Mouse (Mus musculus): Measurements from ENCODE around the gene Plac9a. TPM values are rescaled to one million over a fixed set of nuclear protein-coding genes. Genes with fewer than 3 reads are reported as not detected.

The Plac9a gene
- polyA plus RNA-seq, 1 experiment = not detected

DNA sequence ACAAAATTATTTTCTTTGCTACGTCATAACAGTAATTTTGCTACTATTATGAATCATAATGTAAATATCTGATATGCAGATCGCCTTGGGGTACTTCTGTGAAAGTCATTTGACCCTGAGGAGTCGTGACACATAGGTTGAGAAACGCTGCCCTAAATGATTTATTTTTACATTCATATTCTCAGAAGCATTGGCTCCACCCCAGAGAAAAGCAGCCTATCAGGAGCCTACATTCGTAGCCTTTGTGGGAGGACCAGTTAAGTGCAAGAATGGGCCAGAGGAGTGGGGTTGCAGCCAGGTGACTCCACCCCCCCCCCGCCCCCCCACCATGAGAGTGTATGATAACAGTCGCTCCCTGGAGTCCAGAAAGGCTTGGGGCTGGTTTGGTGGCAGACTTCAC, 63.1 kb downstream of the Plac9a start:
- peaks cover 18% of the 10 kb centered on the region for H3K27me3 ChIP-seq (ENCODE audit: control insufficient read depth)
- H3K4me3 ChIP-seq (replicated peaks) = no peak overlapping the region
- no peaks in the 10 kb centered on the region for H3K36me3 ChIP-seq (ENCODE audit: control insufficient read depth)
- TF ChIP-seq TAL1 (IDR thresholded peaks at IDR 0.05; ENCODE audit: low read length) (no peak), GATA1 (IDR thresholded peaks at IDR 0.05; ENCODE audit: low read length) (no peak)
- no peaks in the 10 kb centered on the region for H3K9me3 ChIP-seq (ENCODE audit: control insufficient read depth, low read length)
- H3K4me1 ChIP-seq (ENCODE audit: control insufficient read depth) = peaks cover 15% of the 10 kb centered on the region

DNA sequence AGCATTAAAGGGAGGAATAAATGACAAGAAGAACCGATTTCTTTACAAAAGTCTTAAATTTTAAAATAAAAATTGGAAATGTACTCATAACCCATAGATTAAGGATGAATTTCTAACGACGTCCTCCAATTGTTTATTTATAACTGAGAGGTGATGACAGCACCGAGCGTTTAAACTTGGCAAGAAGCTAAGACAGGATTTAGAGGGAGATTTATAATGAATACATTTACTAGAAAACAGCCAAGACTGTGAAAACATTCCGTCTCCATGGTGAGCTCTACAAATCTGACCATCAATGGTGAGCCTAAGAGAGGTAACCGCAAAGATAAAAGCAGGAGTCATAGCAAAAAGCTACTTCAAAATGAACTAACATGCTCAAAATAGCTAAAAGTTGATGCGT, 64.5 kb downstream of the Plac9a start:
- Histone ChIP-seq H3K27me3 (ENCODE audit: control insufficient read depth) (peaks cover 18% of the 10 kb centered on the region), H3K9me3 (ENCODE audit: control insufficient read depth, low read length) (no peaks in the 10 kb centered on the region)
- TF ChIP-seq GATA1 (IDR thresholded peaks at IDR 0.05; ENCODE audit: low read length) (no peak), TAL1 (IDR thresholded peaks at IDR 0.05; ENCODE audit: low read length) (no peak)

More for the DNA sequence above, 64.5 kb downstream of the Plac9a start:
- H3K36me3 ChIP-seq (ENCODE audit: control insufficient read depth) = no peaks in the 10 kb centered on the region
- peaks cover 15% of the 10 kb centered on the region for H3K4me1 ChIP-seq (ENCODE audit: control insufficient read depth)
- H3K4me3 ChIP-seq (replicated peaks) = no peak overlapping the region

Other genes starting within 250 kb of the Plac9a start
- 0.67 and 0.71 TPM in 2 replicates for gene Ppif, start 208.9 kb downstream of the Plac9a start, polyA plus RNA-seq (2012)
- gene Zcchc24, start 134.1 kb downstream of the Plac9a start, polyA plus RNA-seq (2012) = 0.02 and 0.04 TPM in 2 replicates
- gene Anxa11, start 60.9 kb downstream of the Plac9a start, polyA plus RNA-seq (2012) = 0.39 and 0.42 TPM in 2 replicates
- gene Tmem254a, start 24.6 kb upstream of the Plac9a start, polyA plus RNA-seq (2012) = 0.05 and 0.06 TPM in 2 replicates
- gene Cphx1, start 35.2 kb upstream of the Plac9a start, polyA plus RNA-seq (2012) = not detected in 2 replicates
- not detected in 2 replicates for gene Duxbl1, start 75.5 kb upstream of the Plac9a start, polyA plus RNA-seq (2012)
- gene Gm9780, start 139.6 kb upstream of the Plac9a start, polyA plus RNA-seq (2012) = not detected in 2 replicates
- gene Tmem254c, start 164.3 kb upstream of the Plac9a start, polyA plus RNA-seq (2012) = 0.03 and 0.07 TPM in 2 replicates
- gene Cphx2, start 178.4 kb upstream of the Plac9a start, polyA plus RNA-seq (2012) = not detected in 2 replicates
- not detected in 2 replicates for gene Cphx3, start 179.2 kb upstream of the Plac9a start, polyA plus RNA-seq (2012)
- not detected in 2 replicates for gene Duxbl2, start 215.2 kb upstream of the Plac9a start, polyA plus RNA-seq (2012)